Mouse (Mus musculus): Measurements from ENCODE around the gene Paxx. TPM values are rescaled to one million over a fixed set of nuclear protein-coding genes. Genes with fewer than 3 reads are reported as not detected.

Paxx gene
- polyA plus RNA-seq, 2 experiments = 7.3 to 7.9 TPM

GRCm38 (mm10) chr2:25500071-25500575, 39.2 kb upstream of the Paxx start:
- no peak for DNase-seq (ENCODE audit: low read depth in 3 of 3, low spot score in 3 of 3)
- peaks cover 25 to 37% of the 10 kb centered on the region in 2 experiments for H3K4me1 ChIP-seq (replicated peaks; ENCODE audit: control insufficient read depth in 2 of 2, insufficient read depth in 2 of 2, low read length in 1 of 2)
- TF ChIP-seq EP300 (IDR thresholded peaks at IDR 0.05; ENCODE audit: low read depth) (no peak), CTCF (IDR thresholded peaks at IDR 0.05; ENCODE audit: low read depth) (no peak)
- WGBS (ENCODE audit: insufficient replicate concordance) = 55% methylated on average over 6 of the region's 6 CpGs
- peaks cover 3% of the 10 kb centered on the region; the same call in 1 of the 2 replicates for H3K36me3 ChIP-seq (replicated peaks; ENCODE audit: control insufficient read depth, insufficient read depth, low read depth)
- H3K9me3 ChIP-seq (ENCODE audit: control insufficient read depth, low read length) = no peaks in the 10 kb centered on the region
- peak overlapping the region; percentile 95 for H3K9ac ChIP-seq (replicated peaks)
- H3K4me3 ChIP-seq (ENCODE audit: insufficient read depth in 1 of 2, low read depth in 2 of 2, low read length in 2 of 2) = peak overlapping the region; percentile 61 to 90
- peak overlapping the region; percentile 48 for H3K27ac ChIP-seq
- no peaks in the 10 kb centered on the region for H3K27me3 ChIP-seq (ENCODE audit: control insufficient read depth, insufficient read depth, low read length)
- peak; percentile 11 for ATAC-seq (ENCODE audit: insufficient read depth)
- peak overlapping the region; percentile 97 for H3K4me2 ChIP-seq (ENCODE audit: low read depth)

GRCm38 (mm10) chr2:25498622-25499478, 38.0 kb upstream of the Paxx start:
- Histone ChIP-seq H3K4me3 (ENCODE audit: insufficient read depth in 1 of 2, low read depth in 2 of 2, low read length in 2 of 2) (no peak overlapping the region), H3K36me3 (replicated peaks; ENCODE audit: control insufficient read depth, insufficient read depth, low read depth) (no peaks in the 10 kb centered on the region), H3K4me1 (replicated peaks; ENCODE audit: control insufficient read depth in 2 of 2, insufficient read depth in 2 of 2, low read length in 1 of 2) (peaks cover 25 to 37% of the 10 kb centered on the region in 2 experiments), H3K9me3 (ENCODE audit: control insufficient read depth, low read length) (no peaks in the 10 kb centered on the region), H3K4me2 (ENCODE audit: low read depth) (no peak overlapping the region), H3K9ac (replicated peaks) (no peak overlapping the region), H3K27me3 (ENCODE audit: control insufficient read depth, insufficient read depth, low read length) (no peaks in the 10 kb centered on the region), H3K27ac (no peak overlapping the region)
- DNase-seq (ENCODE audit: low read depth in 3 of 3, low spot score in 3 of 3) (no peak), ATAC-seq (ENCODE audit: insufficient read depth) (no peak)
- TF ChIP-seq EP300 (IDR thresholded peaks at IDR 0.05; ENCODE audit: low read depth) (no peak), CTCF (IDR thresholded peaks at IDR 0.05; ENCODE audit: low read depth) (no peak)
- 50% methylated on average over 15 of the region's 15 CpGs for WGBS (ENCODE audit: insufficient replicate concordance)

DNA sequence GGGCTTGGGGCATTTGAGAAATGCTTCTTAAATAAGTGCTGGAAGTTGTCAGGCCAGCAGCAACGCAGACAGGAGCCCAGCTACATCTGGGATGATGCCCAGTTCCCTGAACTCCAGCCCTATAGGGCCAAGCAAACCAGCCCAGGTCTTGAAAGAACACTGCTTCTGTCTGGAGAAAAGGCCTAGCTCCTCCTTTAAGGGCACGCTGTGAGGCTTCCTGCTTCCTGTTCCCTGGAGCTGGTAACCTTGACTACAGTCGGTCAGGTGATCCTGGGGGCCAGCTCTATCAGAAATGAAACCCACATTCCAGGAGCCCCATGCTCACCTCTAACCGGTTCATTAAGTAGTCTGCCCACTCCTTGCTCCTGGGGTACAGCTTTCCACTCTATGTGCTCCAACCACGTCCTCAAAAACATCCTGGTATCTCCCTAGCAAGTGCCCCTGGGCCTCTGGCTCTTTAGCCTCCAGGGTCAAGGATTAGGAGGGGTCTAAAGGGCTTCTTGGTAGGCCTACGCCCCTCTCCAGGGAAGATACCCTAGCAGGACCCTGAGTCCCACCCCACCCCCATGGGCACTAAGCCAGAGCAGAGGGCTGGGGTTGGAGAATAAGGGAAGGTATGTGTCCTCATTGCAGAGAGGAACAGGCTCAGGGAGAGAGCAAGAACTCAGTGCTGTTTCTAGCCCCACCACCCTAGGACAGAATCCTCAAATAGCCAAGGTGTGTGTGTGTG, 37.1 kb upstream of the Paxx start:
- Histone ChIP-seq H3K36me3 (replicated peaks; ENCODE audit: control insufficient read depth, insufficient read depth, low read depth) (no peaks in the 10 kb centered on the region), H3K4me1 (replicated peaks; ENCODE audit: control insufficient read depth in 2 of 2, insufficient read depth in 2 of 2, low read length in 1 of 2) (peaks cover 20 to 29% of the 10 kb centered on the region in 2 experiments), H3K9me3 (ENCODE audit: control insufficient read depth, low read length) (no peaks in the 10 kb centered on the region), H3K4me3 (ENCODE audit: insufficient read depth in 1 of 2, low read depth in 2 of 2, low read length in 2 of 2) (no peak overlapping the region), H3K4me2 (ENCODE audit: low read depth) (no peak overlapping the region), H3K27me3 (ENCODE audit: control insufficient read depth, insufficient read depth, low read length) (no peaks in the 10 kb centered on the region), H3K27ac (no peak overlapping the region), H3K9ac (replicated peaks) (no peak overlapping the region)
- no peak for TF ChIP-seq CTCF (IDR thresholded peaks at IDR 0.05; ENCODE audit: low read depth)
- TF ChIP-seq EP300 (IDR thresholded peaks at IDR 0.05; ENCODE audit: low read depth) = no peak
- 40% methylated on average over 6 of the region's 6 CpGs for WGBS (ENCODE audit: insufficient replicate concordance)
- no peak for ATAC-seq (ENCODE audit: insufficient read depth)
- no peak for DNase-seq (ENCODE audit: low read depth in 3 of 3, low spot score in 3 of 3)

GRCm38 (mm10) chr2:25496462-25496861, 35.6 kb upstream of the Paxx start:
- Histone ChIP-seq H3K4me2 (ENCODE audit: low read depth) (no peak overlapping the region), H3K27ac (no peak overlapping the region), H3K4me3 (ENCODE audit: insufficient read depth in 1 of 2, low read depth in 2 of 2, low read length in 2 of 2) (no peak overlapping the region), H3K4me1 (replicated peaks; ENCODE audit: control insufficient read depth in 2 of 2, insufficient read depth in 2 of 2, low read length in 1 of 2) (peaks cover 6 to 14% of the 10 kb centered on the region in 2 experiments), H3K27me3 (ENCODE audit: control insufficient read depth, insufficient read depth, low read length) (no peaks in the 10 kb centered on the region), H3K9ac (replicated peaks) (no peak overlapping the region), H3K36me3 (replicated peaks; ENCODE audit: control insufficient read depth, insufficient read depth, low read depth) (no peaks in the 10 kb centered on the region), H3K9me3 (ENCODE audit: control insufficient read depth, low read length) (no peaks in the 10 kb centered on the region)
- DNase-seq (ENCODE audit: low read depth in 3 of 3, low spot score in 3 of 3) (no peak), ATAC-seq (ENCODE audit: insufficient read depth) (no peak)
- peak; percentile 61 for TF ChIP-seq CTCF (IDR thresholded peaks at IDR 0.05; ENCODE audit: low read depth)
- TF ChIP-seq EP300 (IDR thresholded peaks at IDR 0.05; ENCODE audit: low read depth) = no peak
- 36% methylated on average over 4 of the region's 4 CpGs for WGBS (ENCODE audit: insufficient replicate concordance)

Measured in liver, embryonic 14.5 days (tissue).